Mouse (Mus musculus): ENCODE results near the gene Hist1h4h. TPM values are rescaled to one million over a fixed set of nuclear protein-coding genes. Genes with fewer than 3 reads are reported as not detected.
"Not testable (repeated sequence)": the region's sequence is repeated elsewhere in the genome, so short reads cannot be mapped to it uniquely, and the experiment has no call there.

Gene Hist1h4h
- polyA plus RNA-seq, 1 experiment: 16.9 TPM

GRCm38 (mm10) chr13:23554925-23555838 lies 24.3 kb downstream of the Hist1h4h start:
- Histone ChIP-seq H3K36me3 (ENCODE audit: control insufficient read depth, insufficient read depth, low read length, poor library complexity, severe bottlenecking) (no peaks in the 10 kb centered on the region), H3K9ac (ENCODE audit: low read depth, poor library complexity, severe bottlenecking) (peak overlapping the region; percentile 95), H3K4me3 (ENCODE audit: low read depth, low read length) (peak overlapping the region; percentile 68), H3K27ac (ENCODE audit: insufficient read depth, low read length) (peak overlapping the region; percentile 90), H3K9me3 (replicated peaks; ENCODE audit: control insufficient read depth, insufficient read depth, low read length, poor library complexity, severe bottlenecking) (no peaks in the 10 kb centered on the region), H3K4me1 (ENCODE audit: control insufficient read depth, insufficient read depth, low read length) (no peaks in the 10 kb centered on the region), H3K27me3 (ENCODE audit: control insufficient read depth, insufficient read depth, low read length, poor library complexity, severe bottlenecking) (no peaks in the 10 kb centered on the region)
- no peak for TF ChIP-seq EP300 (IDR thresholded peaks at IDR 0.05; ENCODE audit: insufficient read depth, low read depth, low read length)
- peak; percentile 99 for TF ChIP-seq POLR2A (IDR thresholded peaks at IDR 0.05; ENCODE audit: insufficient read depth, low read length)

- Histone ChIP-seq H3K9ac (ENCODE audit: low read depth, poor library complexity, severe bottlenecking) (peak overlapping the region; percentile 91), H3K4me3 (ENCODE audit: low read depth, low read length) (peak overlapping the region; percentile 68), H3K4me1 (ENCODE audit: control insufficient read depth, insufficient read depth, low read length) (no peaks in the 10 kb centered on the region), H3K27ac (ENCODE audit: insufficient read depth, low read length) (peak overlapping the region; percentile 94), H3K9me3 (replicated peaks; ENCODE audit: control insufficient read depth, insufficient read depth, low read length, poor library complexity, severe bottlenecking) (no peaks in the 10 kb centered on the region), H3K27me3 (ENCODE audit: control insufficient read depth, insufficient read depth, low read length, poor library complexity, severe bottlenecking) (no peaks in the 10 kb centered on the region), H3K36me3 (ENCODE audit: control insufficient read depth, insufficient read depth, low read length, poor library complexity, severe bottlenecking) (no peaks in the 10 kb centered on the region)
- no peak for TF ChIP-seq EP300 (IDR thresholded peaks at IDR 0.05; ENCODE audit: insufficient read depth, low read depth, low read length)
- peak; percentile 92 for TF ChIP-seq POLR2A (IDR thresholded peaks at IDR 0.05; ENCODE audit: insufficient read depth, low read length)
- TF ChIP-seq CTCF (IDR thresholded peaks at IDR 0.05; ENCODE audit: low read depth, low read length): no peak
These were observed 25.1 kb downstream of the Hist1h4h start for GRCm38 (mm10) chr13:23555839-23556416.

- Histone ChIP-seq H3K9ac (ENCODE audit: low read depth, poor library complexity, severe bottlenecking) (peak overlapping the region; percentile 91), H3K9me3 (replicated peaks; ENCODE audit: control insufficient read depth, insufficient read depth, low read length, poor library complexity, severe bottlenecking) (no peaks in the 10 kb centered on the region), H3K27ac (ENCODE audit: insufficient read depth, low read length) (peak overlapping the region; percentile 82; the same call in 1 of the 2 replicates), H3K27me3 (ENCODE audit: control insufficient read depth, insufficient read depth, low read length, poor library complexity, severe bottlenecking) (no peaks in the 10 kb centered on the region), H3K4me3 (ENCODE audit: low read depth, low read length) (no peak overlapping the region), H3K36me3 (ENCODE audit: control insufficient read depth, insufficient read depth, low read length, poor library complexity, severe bottlenecking) (no peaks in the 10 kb centered on the region), H3K4me1 (ENCODE audit: control insufficient read depth, insufficient read depth, low read length) (no peaks in the 10 kb centered on the region)
- no peak for TF ChIP-seq EP300 (IDR thresholded peaks at IDR 0.05; ENCODE audit: insufficient read depth, low read depth, low read length)
- no peak for TF ChIP-seq POLR2A (IDR thresholded peaks at IDR 0.05; ENCODE audit: insufficient read depth, low read length)
- TF ChIP-seq CTCF (IDR thresholded peaks at IDR 0.05; ENCODE audit: low read depth, low read length): no peak
These were observed 26.1 kb downstream of the Hist1h4h start for GRCm38 (mm10) chr13:23556906-23557305.

GRCm38 (mm10) chr13:23560699-23561098 lies 29.8 kb downstream of the Hist1h4h start:
- H3K9me3 ChIP-seq (replicated peaks; ENCODE audit: control insufficient read depth, insufficient read depth, low read length, poor library complexity, severe bottlenecking); H3K36me3 ChIP-seq (ENCODE audit: control insufficient read depth, insufficient read depth, low read length, poor library complexity, severe bottlenecking); H3K4me3 ChIP-seq (ENCODE audit: low read depth, low read length); H3K27me3 ChIP-seq (ENCODE audit: control insufficient read depth, insufficient read depth, low read length, poor library complexity, severe bottlenecking); H3K4me1 ChIP-seq (ENCODE audit: control insufficient read depth, insufficient read depth, low read length); H3K9ac ChIP-seq (ENCODE audit: low read depth, poor library complexity, severe bottlenecking): not testable (repeated sequence)
- peak overlapping the region; percentile 86 for H3K27ac ChIP-seq (ENCODE audit: insufficient read depth, low read length)

GRCm38 (mm10) chr13:23561531-23561882 lies 30.7 kb downstream of the Hist1h4h start:
- H3K27me3 ChIP-seq (ENCODE audit: control insufficient read depth, insufficient read depth, low read length, poor library complexity, severe bottlenecking); H3K9ac ChIP-seq (ENCODE audit: low read depth, poor library complexity, severe bottlenecking); H3K27ac ChIP-seq (ENCODE audit: insufficient read depth, low read length); H3K36me3 ChIP-seq (ENCODE audit: control insufficient read depth, insufficient read depth, low read length, poor library complexity, severe bottlenecking); H3K4me1 ChIP-seq (ENCODE audit: control insufficient read depth, insufficient read depth, low read length); H3K9me3 ChIP-seq (replicated peaks; ENCODE audit: control insufficient read depth, insufficient read depth, low read length, poor library complexity, severe bottlenecking): not testable (repeated sequence)
- peak overlapping the region; percentile 67 for H3K4me3 ChIP-seq (ENCODE audit: low read depth, low read length)

- peak within 1 kb of the TSS; percentile 84 for H3K4me3 ChIP-seq (ENCODE audit: low read depth, low read length)
- H3K4me1 ChIP-seq (ENCODE audit: control insufficient read depth, insufficient read depth, low read length); H3K36me3 ChIP-seq (ENCODE audit: control insufficient read depth, insufficient read depth, low read length, poor library complexity, severe bottlenecking); H3K9me3 ChIP-seq (replicated peaks; ENCODE audit: control insufficient read depth, insufficient read depth, low read length, poor library complexity, severe bottlenecking); H3K27me3 ChIP-seq (ENCODE audit: control insufficient read depth, insufficient read depth, low read length, poor library complexity, severe bottlenecking): not testable (repeated sequence)
- TF ChIP-seq EP300 (IDR thresholded peaks at IDR 0.05; ENCODE audit: insufficient read depth, low read depth, low read length) (0 out of 2 replicates have a peak, but pooled peaks have one; percentile 29), POLR2A (IDR thresholded peaks at IDR 0.05; ENCODE audit: insufficient read depth, low read length) (peak; percentile 97)
- peak within 1 kb of the TSS; percentile 97 for H3K9ac ChIP-seq (ENCODE audit: low read depth, poor library complexity, severe bottlenecking)
- peak within 1 kb of the TSS; percentile 98 for H3K27ac ChIP-seq (ENCODE audit: insufficient read depth, low read length)
These were observed 31.2 kb downstream of the Hist1h4h start, which contains the start of gene Hist1h3e for GRCm38 (mm10) chr13:23561883-23562659. Gene Hist1h3e (minus strand): TSS chr13:23562369.
